Mouse (Mus musculus) olfactory bulb, adult 2 months (tissue): Measurements from ENCODE around the gene Gm8994.

ENCODE experiments used
- CTCF ChIP-seq: fragments of 200-500 bp; IDR thresholded peaks from 2 replicates; pipeline ENCODE4 v1.5.1; 2012; ENCODE audit warnings: low read depth, mild to moderate bottlenecking, low read length, moderate library complexity; ENCODE audit not compliant: insufficient read depth
- POLR2A ChIP-seq: fragments of 200-500 bp; IDR thresholded peaks from 2 replicates; pipeline ENCODE4 v1.6.1; 2012; ENCODE audit warnings: mild to moderate bottlenecking, low read depth, low read length, moderate library complexity; ENCODE audit not compliant: insufficient read depth

DNA sequence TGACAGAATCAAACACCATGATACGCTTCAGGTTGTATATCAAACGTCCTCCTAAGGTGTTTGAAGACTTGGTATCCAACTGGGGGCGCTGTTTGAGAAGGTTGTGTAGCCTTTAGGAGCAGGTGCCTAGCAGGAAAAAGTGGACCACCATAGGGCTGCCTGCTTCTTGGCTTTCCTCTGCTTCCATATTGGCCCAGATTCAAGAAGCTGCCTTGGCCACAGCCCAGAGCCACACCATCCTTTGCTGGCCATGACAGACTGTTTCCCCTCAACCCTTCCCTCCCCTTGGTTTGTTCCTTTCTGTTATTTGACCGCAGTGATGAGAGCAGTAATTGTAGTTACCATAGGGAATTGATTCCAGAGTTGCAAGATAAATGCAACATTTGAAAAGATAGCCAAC lies 31.5 kb upstream of the Gm8994 start:
- TF ChIP-seq CTCF, result no peak
- TF ChIP-seq POLR2A, result no peak
